Mouse (Mus musculus) MN1 (cell line): ENCODE results near the gene Mmp21.
"Not testable (repeated sequence)": the region's sequence is repeated elsewhere in the genome, so short reads cannot be mapped to it uniquely, and the experiment has no call there.

Experiments
- DNase-seq: peaks from one replicate; pipeline ENCODE4 v3.0.0-alpha.2; 2016; ENCODE audit warnings: low spot score

Mmp21 gene

GRCm38 (mm10) chr7:133679961-133680360 is at the start of gene Mmp21:
Mmp21 (minus strand) TSS chr7:133680061.
- DNase-seq, result no peak

- DNase-seq, result no peak
These were observed 49.5 kb upstream of the Mmp21 start for GRCm38 (mm10) chr7:133729351-133729750.

- no peak for DNase-seq
These were observed 47.2 kb upstream of the Mmp21 start for GRCm38 (mm10) chr7:133727027-133727426.

- no peak for DNase-seq
These were observed 45.7 kb upstream of the Mmp21 start for GRCm38 (mm10) chr7:133725571-133725970.

GRCm38 (mm10) chr7:133724844-133725243 is 45.0 kb upstream of the Mmp21 start:
- no peak for DNase-seq

GRCm38 (mm10) chr7:133720616-133721015 is 40.8 kb upstream of the Mmp21 start:
- no peak for DNase-seq

GRCm38 (mm10) chr7:133718580-133718979 is 38.7 kb upstream of the Mmp21 start:
- DNase-seq, result no peak

GRCm38 (mm10) chr7:133715387-133715786 is 35.5 kb upstream of the Mmp21 start:
- no peak for DNase-seq

- DNase-seq, result no peak
These were observed 27.4 kb upstream of the Mmp21 start for GRCm38 (mm10) chr7:133707301-133707700.

- no peak for DNase-seq
These were observed 24.0 kb upstream of the Mmp21 start for GRCm38 (mm10) chr7:133703906-133704305.

GRCm38 (mm10) chr7:133702333-133702732 is 22.5 kb upstream of the Mmp21 start:
- no peak for DNase-seq

GRCm38 (mm10) chr7:133701366-133701765 is 21.5 kb upstream of the Mmp21 start:
- DNase-seq, result no peak

GRCm38 (mm10) chr7:133699885-133700284 is 20.0 kb upstream of the Mmp21 start:
- no peak for DNase-seq

GRCm38 (mm10) chr7:133698021-133698709 is 18.3 kb upstream of the Mmp21 start:
- DNase-seq, result no peak

GRCm38 (mm10) chr7:133685644-133686043 is 5.8 kb upstream of the Mmp21 start:
- DNase-seq, result not testable (repeated sequence)

GRCm38 (mm10) chr7:133684701-133685100 is 4.8 kb upstream of the Mmp21 start:
- no peak for DNase-seq

- no peak for DNase-seq
These were observed 4.2 kb upstream of the Mmp21 start for GRCm38 (mm10) chr7:133684110-133684509.

- no peak for DNase-seq
These were observed 3.8 kb upstream of the Mmp21 start for GRCm38 (mm10) chr7:133683626-133684025.

- DNase-seq, result peak; percentile 8
These were observed 422 bp downstream of the Mmp21 start for GRCm38 (mm10) chr7:133679439-133679838.

GRCm38 (mm10) chr7:133678716-133679115 is 1.1 kb downstream of the Mmp21 start:
- DNase-seq, result no peak

GRCm38 (mm10) chr7:133676002-133676401 is 3.9 kb downstream of the Mmp21 start:
- DNase-seq, result no peak

GRCm38 (mm10) chr7:133670846-133671245 is 9.0 kb downstream of the Mmp21 start:
- DNase-seq, result no peak

- DNase-seq, result no peak
These were observed 9.9 kb downstream of the Mmp21 start for GRCm38 (mm10) chr7:133669946-133670345.

GRCm38 (mm10) chr7:133669071-133669470 is 10.8 kb downstream of the Mmp21 start:
- DNase-seq, result peak; percentile 14
